Mouse (Mus musculus) megakaryocyte, embryonic 14.5 days (primary cell): Measurements from ENCODE around the gene Gm49388. TPM values are rescaled to one million over a fixed set of nuclear protein-coding genes. Genes with fewer than 3 reads are reported as not detected.
"Not testable (repeated sequence)": the region's sequence is repeated elsewhere in the genome, so short reads cannot be mapped to it uniquely, and the experiment has no call there.

Experiments
- H3K27me3 ChIP-seq: replicated peaks from 2 replicates; pipeline ENCODE3; 2012; ENCODE audit warnings: inconsistent platforms
- H3K36me3 ChIP-seq: replicated peaks from 2 replicates; pipeline ENCODE3; 2012; ENCODE audit warnings: low read length, inconsistent platforms, mixed read lengths
- H3K4me1 ChIP-seq: 2 replicates; pipeline ENCODE4 v1.6.1; 2012; ENCODE audit warnings: inconsistent platforms
- H3K4me3 ChIP-seq: replicated peaks from 2 replicates; pipeline ENCODE3; 2012; ENCODE audit warnings: moderate library complexity, mild to moderate bottlenecking, inconsistent platforms
- H3K9me3 ChIP-seq: 2 replicates; pipeline ENCODE4 v1.6.1; 2012; ENCODE audit warnings: inconsistent platforms
- FLI1 ChIP-seq: IDR thresholded peaks from 2 replicates; pipeline ENCODE4 v1.6.1; 2012; ENCODE audit warnings: low read length, inconsistent platforms, mixed read lengths
- GATA1 ChIP-seq: IDR thresholded peaks from 3 replicates; pipeline ENCODE4 v1.6.1; 2012; ENCODE audit warnings: mixed read lengths, low read length, inconsistent platforms, borderline replicate concordance
- polyA plus RNA-seq: library from polyadenylated mRNA; stranded (reverse); fragments of >175 nt; gene quantifications from 2 replicates; pipeline ENCODE4 v1.2.3, GENCODE M21; 2012; ENCODE audit warnings: low replicate concordance; ENCODE audit not compliant: insufficient read depth

The Gm49388 gene
- polyA plus RNA-seq, 1 experiment = not detected

DNA sequence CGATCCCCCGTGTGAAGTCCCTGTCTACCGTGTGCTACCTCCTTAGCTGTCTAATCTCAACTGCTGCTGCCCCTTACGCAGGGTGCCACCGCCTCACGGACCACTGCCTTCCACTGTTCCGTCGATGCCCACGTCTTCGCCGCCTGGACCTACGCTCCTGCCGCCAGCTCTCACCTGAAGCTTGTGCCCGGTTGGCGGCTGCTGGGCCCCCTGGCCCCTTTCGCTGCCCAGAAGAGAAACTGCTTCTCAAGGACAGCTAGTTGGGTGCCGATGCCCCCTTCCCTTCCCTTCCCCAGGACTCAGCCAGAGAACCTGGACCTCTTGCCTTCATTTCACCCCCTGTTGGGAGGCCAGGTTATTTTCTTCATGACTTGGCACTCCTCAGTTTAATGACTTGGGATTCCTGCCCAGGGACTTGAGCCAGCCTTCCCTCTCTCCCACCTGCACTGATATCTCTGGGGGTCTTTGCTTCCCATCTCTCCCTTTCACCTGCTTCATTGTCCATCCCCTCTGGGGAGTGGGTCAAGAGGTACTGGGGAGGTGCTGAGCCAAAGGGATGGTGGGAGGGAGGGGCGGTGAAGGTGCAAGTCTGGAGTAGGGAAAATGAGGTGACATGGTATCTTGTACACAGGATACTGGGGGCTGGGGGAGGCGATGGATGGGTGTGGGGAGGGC, 17.6 kb upstream of the Gm49388 start:
- H3K9me3 ChIP-seq = no peaks in the 10 kb centered on the region
- H3K36me3 ChIP-seq = peaks cover 56% of the 10 kb centered on the region
- TF ChIP-seq FLI1 = no peak
- TF ChIP-seq GATA1 = no peak
- H3K4me1 ChIP-seq = peaks cover 50% of the 10 kb centered on the region
- peak overlapping the region; percentile 46 for H3K4me3 ChIP-seq
- H3K27me3 ChIP-seq = no peaks in the 10 kb centered on the region

- Histone ChIP-seq H3K36me3 (peaks cover 54% of the 10 kb centered on the region), H3K27me3 (no peaks in the 10 kb centered on the region), H3K9me3 (no peaks in the 10 kb centered on the region), H3K4me3 (peak overlapping the region; percentile 97), H3K4me1 (peaks cover 54% of the 10 kb centered on the region)
- TF ChIP-seq FLI1 (no peak), GATA1 (no peak)
Measured at GRCm38 (mm10) chr7:127768346-127768996, 16.9 kb upstream of the Gm49388 start.

DNA sequence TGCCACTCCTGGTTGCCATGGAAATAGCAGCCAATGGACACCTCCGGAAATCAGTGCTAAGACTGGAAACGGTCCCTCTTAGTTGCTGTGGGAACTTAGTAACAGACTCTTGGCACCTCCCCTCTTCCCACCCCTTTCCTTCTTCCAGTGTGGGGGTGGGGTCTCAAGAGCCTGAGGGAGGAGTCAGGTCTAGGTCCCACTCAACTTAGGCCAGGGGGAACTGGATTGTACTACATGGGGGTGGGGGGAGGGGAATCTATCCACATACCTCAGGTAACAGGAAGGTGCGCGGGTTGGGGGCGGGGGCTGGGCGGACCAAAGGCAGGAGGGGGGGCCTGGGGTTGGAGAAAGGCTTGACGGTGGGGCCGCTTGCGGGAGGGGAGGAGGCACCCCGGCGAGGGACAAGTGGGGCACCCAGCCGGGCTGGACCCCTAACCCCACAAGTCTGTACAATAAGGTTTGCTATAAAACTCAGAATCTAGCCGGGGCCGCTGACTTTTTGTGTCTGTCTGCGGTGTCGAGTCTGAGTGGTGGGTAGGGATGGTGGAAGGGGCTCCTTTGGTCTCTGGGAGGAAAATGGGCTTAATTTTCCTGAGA, 16.3 kb upstream of the Gm49388 start:
- no peaks in the 10 kb centered on the region for H3K27me3 ChIP-seq
- H3K9me3 ChIP-seq = no peaks in the 10 kb centered on the region
- H3K4me3 ChIP-seq = peak overlapping the region; percentile 97
- TF ChIP-seq FLI1 (no peak), GATA1 (no peak)
- peaks cover 54% of the 10 kb centered on the region for H3K36me3 ChIP-seq
- H3K4me1 ChIP-seq = peaks cover 60% of the 10 kb centered on the region

- peaks cover 66% of the 10 kb centered on the region for H3K4me1 ChIP-seq
- no peaks in the 10 kb centered on the region for H3K27me3 ChIP-seq
- no peaks in the 10 kb centered on the region for H3K9me3 ChIP-seq
- H3K4me3 ChIP-seq = peak within 1 kb of the TSS; percentile 97
- TF ChIP-seq FLI1 = no peak
- no peak for TF ChIP-seq GATA1
- peaks cover 54% of the 10 kb centered on the region for H3K36me3 ChIP-seq
Measured at GRCm38 (mm10) chr7:127769651-127770038, 15.8 kb upstream of the Gm49388 start, which contains the start of gene Orai3. Gene Orai3 (plus strand): TSS chr7:127769815.

GRCm38 (mm10) chr7:127770039-127770905, 15.1 kb upstream of the Gm49388 start:
- Histone ChIP-seq H3K4me3 (peak overlapping the region; percentile 97), H3K9me3 (no peaks in the 10 kb centered on the region), H3K36me3 (peaks cover 54% of the 10 kb centered on the region), H3K27me3 (no peaks in the 10 kb centered on the region), H3K4me1 (peaks cover 72% of the 10 kb centered on the region)
- TF ChIP-seq GATA1 (no peak), FLI1 (no peak)

- peak overlapping the region; percentile 97 for H3K4me3 ChIP-seq
Measured at GRCm38 (mm10) chr7:127771262-127771661, 14.1 kb upstream of the Gm49388 start.

DNA sequence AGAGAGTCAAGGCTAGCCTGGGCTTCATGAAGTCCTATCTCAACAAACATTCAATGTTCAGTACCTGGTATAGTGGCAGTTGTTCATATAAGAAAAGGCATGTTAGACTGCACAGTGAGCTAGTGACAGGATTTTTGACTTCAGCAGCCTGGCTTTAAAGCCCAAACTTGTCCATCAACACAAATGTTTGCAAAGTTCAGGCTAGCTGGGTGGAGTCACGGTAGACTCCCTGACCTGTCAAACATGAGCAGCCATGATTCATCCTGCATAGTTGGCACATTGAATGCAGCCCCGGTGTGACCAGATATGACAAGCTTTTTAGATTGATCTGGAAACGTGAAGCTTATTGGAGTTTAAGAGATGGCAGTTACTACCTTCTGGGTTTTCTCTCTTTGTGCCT, 13.3 kb upstream of the Gm49388 start:
- no peaks in the 10 kb centered on the region for H3K27me3 ChIP-seq
- H3K4me3 ChIP-seq = no peak overlapping the region
- peaks cover 41% of the 10 kb centered on the region for H3K36me3 ChIP-seq
- TF ChIP-seq GATA1 = no peak
- TF ChIP-seq FLI1 = no peak
- H3K4me1 ChIP-seq = peaks cover 79% of the 10 kb centered on the region
- no peaks in the 10 kb centered on the region for H3K9me3 ChIP-seq

More at GRCm38 (mm10) chr7:127771262-127771661, 14.1 kb upstream of the Gm49388 start:
- no peak for TF ChIP-seq FLI1
- no peak for TF ChIP-seq GATA1
- Histone ChIP-seq H3K9me3 (no peaks in the 10 kb centered on the region), H3K36me3 (peaks cover 48% of the 10 kb centered on the region), H3K4me1 (peaks cover 80% of the 10 kb centered on the region), H3K27me3 (no peaks in the 10 kb centered on the region)

- H3K36me3 ChIP-seq = peaks cover 37% of the 10 kb centered on the region
- H3K4me1 ChIP-seq = peaks cover 74% of the 10 kb centered on the region
- TF ChIP-seq GATA1 (no peak), FLI1 (no peak)
- H3K27me3 ChIP-seq = no peaks in the 10 kb centered on the region
- no peak overlapping the region for H3K4me3 ChIP-seq
- H3K9me3 ChIP-seq = no peaks in the 10 kb centered on the region
Measured at GRCm38 (mm10) chr7:127772557-127772956, 12.9 kb upstream of the Gm49388 start.

DNA sequence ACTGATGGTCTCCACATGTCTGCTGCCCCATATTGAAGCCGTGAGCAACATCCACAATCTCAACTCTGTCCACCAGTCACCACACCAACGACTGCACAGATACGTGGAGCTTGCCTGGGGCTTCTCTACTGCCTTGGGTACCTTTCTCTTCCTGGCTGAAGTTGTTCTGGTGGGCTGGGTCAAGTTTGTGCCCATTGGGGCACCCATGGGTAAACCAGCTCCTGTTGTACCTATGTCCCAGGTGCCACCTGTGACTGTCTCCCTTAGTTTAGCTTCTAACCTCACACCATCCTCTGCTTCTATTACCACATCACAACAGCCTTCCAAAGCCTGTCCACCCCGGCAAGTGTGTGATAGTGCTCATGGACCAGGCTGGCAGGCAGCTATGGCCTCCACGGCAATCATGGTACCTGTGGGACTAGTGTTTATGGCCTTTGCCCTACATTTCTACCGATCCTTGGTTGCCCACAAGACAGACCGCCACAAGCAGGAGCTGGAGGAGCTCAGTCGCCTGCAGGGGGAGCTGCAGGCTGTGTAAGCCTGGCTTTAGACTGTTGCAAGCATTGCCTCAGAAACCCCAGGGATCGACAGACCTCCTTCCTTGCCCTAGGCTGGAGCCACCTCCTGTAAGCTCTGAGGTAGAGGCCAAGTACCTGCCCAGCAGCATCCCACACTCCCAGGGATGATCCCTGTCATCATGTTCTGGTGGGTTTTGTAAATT, 11.6 kb upstream of the Gm49388 start:
- H3K4me1 ChIP-seq = peaks cover 73% of the 10 kb centered on the region
- peaks cover 29% of the 10 kb centered on the region for H3K36me3 ChIP-seq
- no peaks in the 10 kb centered on the region for H3K9me3 ChIP-seq
- no peaks in the 10 kb centered on the region for H3K27me3 ChIP-seq
- peak overlapping the region; percentile 44 for H3K4me3 ChIP-seq
- TF ChIP-seq FLI1 = no peak
- no peak for TF ChIP-seq GATA1

GRCm38 (mm10) chr7:127775837-127776236, 9.6 kb upstream of the Gm49388 start:
- H3K4me1 ChIP-seq = peaks cover 75% of the 10 kb centered on the region
- peak overlapping the region; percentile 99 for H3K4me3 ChIP-seq
- H3K36me3 ChIP-seq = peaks cover 49% of the 10 kb centered on the region
- H3K9me3 ChIP-seq, H3K27me3 ChIP-seq: not testable (repeated sequence)
